Mouse (Mus musculus) megakaryocyte progenitor cell, adult 5-6 weeks (primary cell): ENCODE measurements at regions not wholly inside any gene's neighbourhood (a gene's known extent, or its start where the extent isn't known, plus 50 kb on each side); places are given as distances from the start of the nearest gene placed in this dataset.
A peak's percentile ranks its signal among the peaks of the same experiment; 100 is the strongest.

ENCODE experiments used
- ATAC-seq: replicated peaks from 2 replicates; pipeline ENCODE4 v1.8.0; 2016; ENCODE audit warnings: mild to moderate bottlenecking, moderate TSS enrichment, inconsistent platforms; ENCODE audit not compliant: poor library complexity

- ATAC-seq, result peak; percentile 38; the same call in 1 of the 2 replicates
Observed at GRCm38 (mm10) chr4:8919366-8919984, 680.6 kb upstream of the Car8 start.
